Mouse (Mus musculus): ENCODE results near the gene Gsk3a. TPM values are rescaled to one million over a fixed set of nuclear protein-coding genes. Genes with fewer than 3 reads are reported as not detected.
"Not testable (repeated sequence)": the region's sequence is repeated elsewhere in the genome, so short reads cannot be mapped to it uniquely, and the experiment has no call there.

Gsk3a gene
- polyA plus RNA-seq, 1 experiment: 343 TPM

DNA sequence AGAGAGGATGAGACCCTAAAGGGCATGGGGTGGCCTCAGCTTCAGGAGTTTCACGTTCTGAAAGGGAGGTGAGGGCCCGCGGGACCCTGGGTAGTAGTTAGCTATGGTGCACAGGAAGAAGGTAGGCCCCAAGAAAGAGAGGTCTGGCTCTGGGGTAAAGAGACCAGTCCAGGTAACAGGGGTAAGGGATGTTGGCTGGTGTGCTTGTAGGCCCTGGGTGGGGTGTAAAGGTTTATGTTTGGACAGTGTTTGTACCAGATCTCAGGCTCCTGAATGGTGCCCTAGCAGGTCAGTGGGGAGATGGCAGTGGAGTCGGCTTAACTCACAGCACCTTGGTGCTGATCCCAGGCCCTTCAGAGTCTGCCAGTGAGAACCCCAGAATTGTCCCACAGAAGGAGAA lies 31.4 kb upstream of the Gsk3a start:
- no peak for TF ChIP-seq POLR2A (IDR thresholded peaks at IDR 0.05; ENCODE audit: control insufficient read depth, extremely low read depth, insufficient read depth, low read length, poor library complexity)
- no peak for TF ChIP-seq CTCF (IDR thresholded peaks at IDR 0.05; ENCODE audit: borderline replicate concordance, control insufficient read depth, extremely low read depth, insufficient read depth, low read length, poor library complexity)

DNA sequence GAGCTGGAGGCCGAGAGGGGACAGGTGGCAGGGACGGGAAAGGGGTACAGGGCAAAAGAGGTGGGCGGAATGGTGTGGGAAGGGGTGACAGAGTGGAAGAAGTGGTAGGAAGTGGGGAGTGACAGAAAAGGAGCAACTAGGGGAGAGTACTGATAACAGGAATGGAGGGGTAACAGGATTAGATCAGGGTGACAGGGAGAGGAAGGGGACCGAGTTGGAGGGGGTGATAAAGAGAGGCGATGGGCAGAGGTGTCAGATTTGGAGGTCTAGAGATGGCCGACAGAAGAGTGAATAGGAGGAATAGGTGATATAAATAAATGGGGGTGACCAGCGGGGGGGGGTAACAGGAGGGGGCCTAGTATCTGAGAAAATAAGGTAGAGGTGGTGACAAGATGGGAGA lies 30.9 kb upstream of the Gsk3a start:
- Histone ChIP-seq H3K27ac (ENCODE audit: control insufficient read depth, insufficient read depth, low read length) (peak overlapping the region; percentile 84), H3K4me3 (ENCODE audit: control insufficient read depth, insufficient read depth, low read length) (peak overlapping the region; percentile 77), H3K4me1 (replicated peaks; ENCODE audit: control insufficient read depth, insufficient read depth, low read length) (peaks cover 32% of the 10 kb centered on the region), H3K36me3 (ENCODE audit: control insufficient read depth, insufficient read depth, low read length) (no peaks in the 10 kb centered on the region), H3K27me3 (ENCODE audit: control insufficient read depth, insufficient read depth, low read length) (no peaks in the 10 kb centered on the region)
- no peak for DNase-seq
- 1% methylated on average over 7 of the region's 7 CpGs for WGBS
- no peak for TF ChIP-seq POLR2A (IDR thresholded peaks at IDR 0.05; ENCODE audit: control insufficient read depth, extremely low read depth, insufficient read depth, low read length, poor library complexity)
- TF ChIP-seq CTCF (IDR thresholded peaks at IDR 0.05; ENCODE audit: borderline replicate concordance, control insufficient read depth, extremely low read depth, insufficient read depth, low read length, poor library complexity): no peak

More for the DNA sequence above, 31.4 kb upstream of the Gsk3a start:
- peak overlapping the region; percentile 77 for H3K4me3 ChIP-seq (ENCODE audit: control insufficient read depth, insufficient read depth, low read length)
- peaks cover 36% of the 10 kb centered on the region for H3K4me1 ChIP-seq (replicated peaks; ENCODE audit: control insufficient read depth, insufficient read depth, low read length)
- no peak for DNase-seq
- WGBS: 4% methylated on average over 4 of the region's 4 CpGs
- no peaks in the 10 kb centered on the region for H3K36me3 ChIP-seq (ENCODE audit: control insufficient read depth, insufficient read depth, low read length)
- peak overlapping the region; percentile 84 for H3K27ac ChIP-seq (ENCODE audit: control insufficient read depth, insufficient read depth, low read length)
- no peaks in the 10 kb centered on the region for H3K27me3 ChIP-seq (ENCODE audit: control insufficient read depth, insufficient read depth, low read length)

DNA sequence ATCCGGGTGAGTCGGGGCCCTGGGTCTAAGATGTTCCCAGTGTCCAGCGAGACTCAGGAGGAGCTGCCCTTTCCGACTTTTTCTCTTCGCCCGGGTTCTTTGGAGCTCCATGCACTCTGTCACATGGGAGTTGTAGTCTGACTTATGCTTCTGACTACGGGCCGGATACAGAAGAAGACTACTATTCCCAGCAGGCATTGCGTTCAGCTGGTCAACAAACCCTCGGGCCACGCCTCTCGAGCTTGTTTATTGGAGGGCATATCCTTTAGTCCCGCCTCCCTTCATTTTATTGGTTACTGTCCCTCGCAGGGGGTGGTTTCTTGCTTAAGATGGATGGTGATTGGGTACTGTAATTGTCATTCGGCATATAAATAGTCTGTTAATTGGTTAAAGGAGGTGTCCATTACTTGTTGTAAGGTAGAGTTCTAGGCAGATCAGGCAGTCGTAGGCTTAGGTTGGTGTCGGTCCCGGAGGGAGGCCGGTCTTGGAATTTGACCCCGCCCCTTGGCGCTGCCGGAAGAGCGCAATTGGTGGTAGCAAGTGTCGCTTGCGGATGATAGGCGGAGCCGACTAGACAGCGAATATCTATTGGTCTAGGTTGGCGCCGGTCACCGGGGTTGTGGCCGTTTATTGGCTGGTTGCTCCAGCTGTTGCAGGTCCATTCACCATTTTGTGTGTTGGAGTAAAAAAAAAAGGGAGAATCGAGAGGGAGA lies 30.3 kb upstream of the Gsk3a start:
- H3K4me1 ChIP-seq (replicated peaks; ENCODE audit: control insufficient read depth, insufficient read depth, low read length): peaks cover 26% of the 10 kb centered on the region

DNA sequence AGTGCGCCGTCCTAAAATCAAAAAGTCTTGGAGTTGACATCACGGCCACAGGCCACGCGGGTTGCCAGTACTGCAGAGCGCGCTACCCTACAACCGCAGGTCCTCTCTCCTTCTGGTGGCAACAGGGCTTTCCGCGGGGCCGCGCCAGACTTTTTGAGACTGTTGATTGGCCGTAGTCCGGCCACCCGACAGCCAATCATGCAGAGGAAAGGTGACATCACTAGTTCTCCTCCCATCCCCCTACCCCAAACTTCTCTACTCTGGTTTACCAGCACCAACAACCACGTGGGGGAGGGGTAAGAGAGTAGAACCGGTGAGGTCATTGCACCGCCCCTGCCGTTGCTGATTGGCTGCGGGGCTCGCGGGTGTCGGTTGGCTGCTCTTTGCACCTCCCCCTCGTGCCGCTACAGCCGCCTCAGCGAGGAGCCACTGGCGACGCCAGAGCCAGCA lies 29.7 kb upstream of the Gsk3a start, which contains the start of gene Cic:
Gene Cic, plus strand, starts transcription at position 404 of the 450 bp plus-strand sequence.
- Histone ChIP-seq H3K27me3 (ENCODE audit: control insufficient read depth, insufficient read depth, low read length) (no peaks in the 10 kb centered on the region), H3K4me1 (replicated peaks; ENCODE audit: control insufficient read depth, insufficient read depth, low read length) (peaks cover 26% of the 10 kb centered on the region), H3K4me3 (ENCODE audit: control insufficient read depth, insufficient read depth, low read length) (peak within 1 kb of the TSS; percentile 77), H3K36me3 (ENCODE audit: control insufficient read depth, insufficient read depth, low read length) (no peaks in the 10 kb centered on the region), H3K27ac (ENCODE audit: control insufficient read depth, insufficient read depth, low read length) (peak within 1 kb of the TSS; percentile 84)
- DNase-seq: peak; percentile 99
- under 1% methylated on average over 29 of the region's 29 CpGs for WGBS
- TF ChIP-seq CTCF (IDR thresholded peaks at IDR 0.05; ENCODE audit: borderline replicate concordance, control insufficient read depth, extremely low read depth, insufficient read depth, low read length, poor library complexity) (0 out of 2 replicates have a peak, but pooled peaks have one; percentile 34), POLR2A (IDR thresholded peaks at IDR 0.05; ENCODE audit: control insufficient read depth, extremely low read depth, insufficient read depth, low read length, poor library complexity) (peak; percentile 16; the same call in 1 of the 2 replicates)

More for the DNA sequence above, 30.3 kb upstream of the Gsk3a start:
- H3K27me3 ChIP-seq (ENCODE audit: control insufficient read depth, insufficient read depth, low read length): no peaks in the 10 kb centered on the region
- TF ChIP-seq CTCF (IDR thresholded peaks at IDR 0.05; ENCODE audit: borderline replicate concordance, control insufficient read depth, extremely low read depth, insufficient read depth, low read length, poor library complexity): 0 out of 2 replicates have a peak, but pooled peaks have one; percentile 50
- TF ChIP-seq POLR2A (IDR thresholded peaks at IDR 0.05; ENCODE audit: control insufficient read depth, extremely low read depth, insufficient read depth, low read length, poor library complexity): peak; percentile 39
- peak; percentile 98 for DNase-seq
- no peaks in the 10 kb centered on the region for H3K36me3 ChIP-seq (ENCODE audit: control insufficient read depth, insufficient read depth, low read length)
- peak overlapping the region; percentile 84 for H3K27ac ChIP-seq (ENCODE audit: control insufficient read depth, insufficient read depth, low read length)
- H3K4me3 ChIP-seq (ENCODE audit: control insufficient read depth, insufficient read depth, low read length): peak overlapping the region; percentile 77
- under 1% methylated on average over 33 of the region's 33 CpGs for WGBS

DNA sequence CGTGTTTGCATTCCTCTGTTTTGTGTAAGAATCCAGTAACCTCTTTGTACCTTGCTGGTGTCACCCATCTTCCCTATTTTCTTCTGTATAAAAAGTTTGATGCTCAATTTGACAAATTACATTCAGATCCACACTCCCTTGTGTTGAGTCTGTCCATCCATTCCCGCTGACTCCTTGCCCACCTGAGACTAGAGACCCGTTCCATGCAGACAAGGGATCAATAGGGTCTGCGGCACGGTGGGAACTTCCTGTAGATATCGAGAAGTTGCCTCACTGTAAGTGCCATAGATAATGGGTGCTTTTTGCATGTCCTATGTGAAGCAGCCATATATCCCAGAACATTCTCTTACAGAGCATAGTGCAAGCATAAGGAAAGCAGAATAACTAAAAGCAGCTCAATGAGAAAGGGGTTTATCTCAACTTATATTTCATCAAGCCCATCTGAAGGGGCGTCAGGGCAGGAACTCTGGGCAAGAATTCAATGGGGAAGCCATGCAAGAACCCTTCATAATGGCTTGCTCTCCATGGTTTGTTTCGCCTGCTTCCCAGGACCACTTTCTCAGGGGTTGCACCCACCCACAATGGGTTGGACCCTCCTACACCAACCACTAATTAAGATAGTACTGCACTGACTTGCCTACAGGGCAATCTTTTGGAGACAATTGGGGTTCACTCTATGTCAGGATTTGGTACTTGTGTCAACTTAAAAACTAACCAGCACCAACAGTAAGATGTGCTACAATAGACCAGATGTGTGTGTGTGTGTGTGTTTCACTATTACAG lies 28.7 kb upstream of the Gsk3a start:
- TF ChIP-seq POLR2A (IDR thresholded peaks at IDR 0.05; ENCODE audit: control insufficient read depth, extremely low read depth, insufficient read depth, low read length, poor library complexity) (no peak), CTCF (IDR thresholded peaks at IDR 0.05; ENCODE audit: borderline replicate concordance, control insufficient read depth, extremely low read depth, insufficient read depth, low read length, poor library complexity) (no peak)
- Histone ChIP-seq H3K27me3 (ENCODE audit: control insufficient read depth, insufficient read depth, low read length) (no peaks in the 10 kb centered on the region), H3K36me3 (ENCODE audit: control insufficient read depth, insufficient read depth, low read length) (no peaks in the 10 kb centered on the region), H3K4me3 (ENCODE audit: control insufficient read depth, insufficient read depth, low read length) (no peak overlapping the region), H3K27ac (ENCODE audit: control insufficient read depth, insufficient read depth, low read length) (no peak overlapping the region), H3K4me1 (replicated peaks; ENCODE audit: control insufficient read depth, insufficient read depth, low read length) (peaks cover 26% of the 10 kb centered on the region)
- 95% methylated on average over 8 of the region's 8 CpGs for WGBS
- no peak for DNase-seq

DNA sequence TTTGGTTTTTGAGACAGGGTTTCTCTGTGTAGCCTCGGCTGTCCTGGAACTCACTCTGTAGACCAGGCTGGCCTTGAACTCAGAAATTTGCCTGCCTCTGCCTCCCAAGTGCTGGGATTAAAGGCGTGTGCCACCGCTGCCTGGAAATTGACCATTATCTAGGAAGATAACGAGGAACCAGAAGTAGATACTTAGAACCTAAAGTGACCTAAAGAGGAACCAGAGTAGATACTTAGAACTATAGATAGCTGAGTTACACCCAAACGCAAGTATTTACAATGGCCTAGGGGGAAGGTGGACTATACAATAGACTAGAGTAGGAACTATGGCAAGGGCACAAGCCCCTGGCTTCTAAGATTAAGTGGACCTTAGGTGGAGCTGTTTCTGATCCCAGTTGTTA lies 28.1 kb upstream of the Gsk3a start:
- H3K27ac ChIP-seq (ENCODE audit: control insufficient read depth, insufficient read depth, low read length); H3K27me3 ChIP-seq (ENCODE audit: control insufficient read depth, insufficient read depth, low read length); H3K4me3 ChIP-seq (ENCODE audit: control insufficient read depth, insufficient read depth, low read length); DNase-seq; H3K36me3 ChIP-seq (ENCODE audit: control insufficient read depth, insufficient read depth, low read length): not testable (repeated sequence)
- WGBS: 97% methylated on average over 5 of the region's 5 CpGs
- H3K4me1 ChIP-seq (replicated peaks; ENCODE audit: control insufficient read depth, insufficient read depth, low read length): peaks cover 24% of the 10 kb centered on the region

All from thymus, adult 2 months (tissue).